Mouse (Mus musculus): ENCODE measurements around the gene Sorcs2. TPM values are rescaled to one million over a fixed set of nuclear protein-coding genes. Genes with fewer than 3 reads are reported as not detected.
A peak's percentile ranks its signal among the peaks of the same experiment; 100 is the strongest.

The Sorcs2 gene
- total and polyA plus RNA-seq, 3 experiments = 0.42 to 1.6 (median 0.46) TPM

GRCm38 (mm10) chr5:36379938-36380511 lies 17.9 kb downstream of the Sorcs2 start:
- Histone ChIP-seq H3K4me3 (replicated peaks in 1 of 3; ENCODE audit: low read depth in 2 of 3, low read length in 2 of 3, poor library complexity in 1 of 3) (no peak overlapping the region), H3K4me2 (ENCODE audit: insufficient read depth, low read depth, poor library complexity, severe bottlenecking) (no peak overlapping the region), H3K36me3 (replicated peaks in 1 of 2; ENCODE audit: control insufficient read depth in 1 of 2, insufficient read depth in 1 of 2, low read length in 1 of 2) (no peaks in the 10 kb centered on the region), H3K9ac (ENCODE audit: insufficient read depth, low read depth) (no peak overlapping the region), H3K79me2 (replicated peaks; ENCODE audit: control insufficient read depth, extremely low read depth, insufficient read depth, poor library complexity, severe bottlenecking) (no peaks in the 10 kb centered on the region), H3K4me1 (ENCODE audit: control insufficient read depth in 1 of 2, insufficient read depth in 2 of 2) (peaks cover 20 to 25% of the 10 kb centered on the region in 2 experiments), H3K27me3 (replicated peaks) (peaks cover 39% of the 10 kb centered on the region), H3K27ac (ENCODE audit: insufficient read depth, low read depth) (no peak overlapping the region), H3K9me3 (replicated peaks; ENCODE audit: low read length) (no peaks in the 10 kb centered on the region)
- peak; percentile 96 for TF ChIP-seq MAFK (IDR thresholded peaks at IDR 0.05; ENCODE audit: insufficient replicate concordance, low read length)
- no peak for TF ChIP-seq NELFE (IDR thresholded peaks at IDR 0.05; ENCODE audit: low read depth, low read length)
- in situ Hi-C loops (cut with MboI; ENCODE audit: low pct_ligation_motif_present, low pct_unique_long_range_greater_than_20kb, low sequenced_read_pairs) (loop anchor here (25.0 kb wide), 1 partner anchor 493 kb away; the partner anchor contains the start of gene Afap1), dilution Hi-C loops (cut with MboI; ENCODE audit: extremely low pct_ligation_motif_present, extremely low pct_unique_long_range_greater_than_20kb, low sequenced_read_pairs) (no loop called here)
- no peak for DNase-seq (ENCODE audit: extremely low read depth)

GRCm38 (mm10) chr5:36378370-36378738 lies 19.6 kb downstream of the Sorcs2 start:
- H3K27me3 ChIP-seq (replicated peaks) = peaks cover 23% of the 10 kb centered on the region
- no peak overlapping the region for H3K9ac ChIP-seq (ENCODE audit: insufficient read depth, low read depth)
- dilution Hi-C loops (cut with MboI; ENCODE audit: extremely low pct_ligation_motif_present, extremely low pct_unique_long_range_greater_than_20kb, low sequenced_read_pairs) (no loop called here), in situ Hi-C loops (cut with MboI; ENCODE audit: low pct_ligation_motif_present, low pct_unique_long_range_greater_than_20kb, low sequenced_read_pairs) (loop anchor here (25.0 kb wide), 1 partner anchor 491 kb away; the partner anchor contains the start of gene Afap1)
- DNase-seq (ENCODE audit: extremely low read depth) = no peak
- no peaks in the 10 kb centered on the region for H3K79me2 ChIP-seq (replicated peaks; ENCODE audit: control insufficient read depth, extremely low read depth, insufficient read depth, poor library complexity, severe bottlenecking)
- no peak overlapping the region for H3K4me2 ChIP-seq (ENCODE audit: insufficient read depth, low read depth, poor library complexity, severe bottlenecking)
- H3K36me3 ChIP-seq (replicated peaks in 1 of 2; ENCODE audit: control insufficient read depth in 1 of 2, insufficient read depth in 1 of 2, low read length in 1 of 2) = no peaks in the 10 kb centered on the region
- no peak overlapping the region for H3K4me3 ChIP-seq (replicated peaks in 1 of 3; ENCODE audit: low read depth in 2 of 3, low read length in 2 of 3, poor library complexity in 1 of 3)
- H3K4me1 ChIP-seq (ENCODE audit: control insufficient read depth in 1 of 2, insufficient read depth in 2 of 2) = peaks cover 22 to 35% of the 10 kb centered on the region in 2 experiments
- H3K27ac ChIP-seq (ENCODE audit: insufficient read depth, low read depth) = no peak overlapping the region
- H3K9me3 ChIP-seq (replicated peaks; ENCODE audit: low read length) = no peaks in the 10 kb centered on the region
- 0 out of 4 replicates have a peak, but pooled peaks of 1 of the 2 experiments have one; percentile 2 for TF ChIP-seq CTCF (conservative IDR thresholded peaks at IDR 0.05 in 1 of 2, IDR thresholded peaks at IDR 0.05 in 1 of 2; ENCODE audit: low read depth in 2 of 2, low read length in 2 of 2)
- no peak for TF ChIP-seq ZMIZ1 (IDR thresholded peaks at IDR 0.05; ENCODE audit: low read depth, low read length)

DNA sequence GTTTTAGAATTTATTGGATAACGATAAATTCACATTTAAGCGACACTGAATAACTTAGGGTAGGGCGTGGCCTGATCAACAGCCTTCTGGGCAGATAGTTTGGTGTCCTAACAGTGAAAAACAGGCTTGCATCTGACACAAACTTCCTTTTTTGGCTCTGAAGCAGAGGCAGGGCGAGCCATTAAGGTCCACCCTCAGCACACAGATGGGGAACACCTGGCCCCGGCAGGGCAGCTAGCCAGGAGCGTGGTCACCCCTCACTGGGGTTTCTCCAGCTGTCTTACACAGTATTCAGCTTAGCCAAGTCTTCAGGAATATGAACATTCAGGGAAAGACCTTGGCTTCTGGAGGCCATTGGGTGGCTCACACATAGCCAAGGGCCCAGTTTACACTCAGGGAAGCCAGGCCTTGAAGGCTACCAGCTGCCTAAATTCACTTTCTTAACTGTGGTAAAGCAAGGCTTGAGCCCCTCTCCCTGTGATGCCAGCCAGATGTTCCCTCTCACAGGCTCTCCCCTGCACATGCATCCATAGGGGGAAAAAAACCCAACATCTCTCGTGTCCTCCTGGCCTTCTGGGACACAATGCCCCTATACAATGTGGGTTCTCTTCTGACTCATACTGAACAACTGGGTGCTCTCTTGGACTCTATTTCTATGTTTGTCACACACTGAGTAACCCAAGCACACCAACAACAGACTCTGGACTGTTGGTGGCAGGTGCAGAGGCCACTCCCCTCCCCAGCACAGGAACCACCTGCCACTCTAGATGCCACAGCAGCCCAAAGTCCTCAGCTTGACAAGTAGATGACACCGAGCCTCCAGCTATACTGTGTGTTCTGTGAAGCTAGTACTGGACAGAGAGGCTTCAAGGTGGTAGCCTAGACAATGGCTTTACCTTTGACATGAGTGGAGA lies 20.2 kb downstream of the Sorcs2 start:
- Histone ChIP-seq H3K36me3 (replicated peaks in 1 of 2; ENCODE audit: control insufficient read depth in 1 of 2, insufficient read depth in 1 of 2, low read length in 1 of 2) (no peaks in the 10 kb centered on the region), H3K79me2 (replicated peaks; ENCODE audit: control insufficient read depth, extremely low read depth, insufficient read depth, poor library complexity, severe bottlenecking) (no peaks in the 10 kb centered on the region), H3K9me3 (replicated peaks; ENCODE audit: low read length) (no peaks in the 10 kb centered on the region), H3K4me2 (ENCODE audit: insufficient read depth, low read depth, poor library complexity, severe bottlenecking) (no peak overlapping the region), H3K9ac (ENCODE audit: insufficient read depth, low read depth) (no peak overlapping the region), H3K4me1 (ENCODE audit: control insufficient read depth in 1 of 2, insufficient read depth in 2 of 2) (peaks cover 22 to 41% of the 10 kb centered on the region in 2 experiments), H3K27me3 (replicated peaks) (peaks cover 17% of the 10 kb centered on the region), H3K4me3 (replicated peaks in 1 of 3; ENCODE audit: low read depth in 2 of 3, low read length in 2 of 3, poor library complexity in 1 of 3) (no peak overlapping the region), H3K27ac (ENCODE audit: insufficient read depth, low read depth) (no peak overlapping the region)
- in situ Hi-C loops (cut with MboI; ENCODE audit: low pct_ligation_motif_present, low pct_unique_long_range_greater_than_20kb, low sequenced_read_pairs) = loop anchor here (25.0 kb wide), 1 partner anchor 490 kb away; the partner anchor contains the start of gene Afap1
- 0 out of 2 replicates have a peak, but pooled peaks have one; percentile 21 for TF ChIP-seq BHLHE40 (IDR thresholded peaks at IDR 0.05; ENCODE audit: low read depth, low read length)
- TF ChIP-seq TCF12 (IDR thresholded peaks at IDR 0.05; ENCODE audit: low read depth, low read length) = peak; percentile 31; the same call in 1 of the 2 replicates
- no peak for TF ChIP-seq HCFC1 (IDR thresholded peaks at IDR 0.05; ENCODE audit: low read depth, low read length)
- TF ChIP-seq EP300 (IDR thresholded peaks at IDR 0.05; ENCODE audit: low read length) = peak; percentile 20; the same call in 1 of the 2 replicates
- no peak for TF ChIP-seq GABPA (IDR thresholded peaks at IDR 0.05; ENCODE audit: insufficient replicate concordance, low read depth, low read length)
- no peak for TF ChIP-seq TBP (conservative IDR thresholded peaks at IDR 0.05; ENCODE audit: low read depth, low read length)
- DNase-seq (ENCODE audit: extremely low read depth) = peak; percentile 35
- dilution Hi-C loops (cut with MboI; ENCODE audit: extremely low pct_ligation_motif_present, extremely low pct_unique_long_range_greater_than_20kb, low sequenced_read_pairs) = no loop called here

Measured in CH12.LX (cell line).